Mouse (Mus musculus) ES-Bruce4 (cell line): ENCODE measurements at regions not wholly inside any gene's neighbourhood (a gene's known extent, or its start where the extent isn't known, plus 50 kb on each side); places are given as distances from the start of the nearest gene placed in this dataset.

ENCODE experiments used
- CTCF ChIP-seq: IDR thresholded peaks from one replicate; pipeline ENCODE4 v1.8.1; 2011; ENCODE audit warnings: low read depth, low read length
- EP300 ChIP-seq: IDR thresholded peaks from 2 replicates; pipeline ENCODE4 v1.6.1; 2011; ENCODE audit warnings: low read depth, low read length; ENCODE audit not compliant: insufficient read depth
- POLR2A ChIP-seq: IDR thresholded peaks from one replicate; pipeline ENCODE4 v1.8.1; 2011; ENCODE audit warnings: low read length; ENCODE audit not compliant: insufficient read depth

DNA sequence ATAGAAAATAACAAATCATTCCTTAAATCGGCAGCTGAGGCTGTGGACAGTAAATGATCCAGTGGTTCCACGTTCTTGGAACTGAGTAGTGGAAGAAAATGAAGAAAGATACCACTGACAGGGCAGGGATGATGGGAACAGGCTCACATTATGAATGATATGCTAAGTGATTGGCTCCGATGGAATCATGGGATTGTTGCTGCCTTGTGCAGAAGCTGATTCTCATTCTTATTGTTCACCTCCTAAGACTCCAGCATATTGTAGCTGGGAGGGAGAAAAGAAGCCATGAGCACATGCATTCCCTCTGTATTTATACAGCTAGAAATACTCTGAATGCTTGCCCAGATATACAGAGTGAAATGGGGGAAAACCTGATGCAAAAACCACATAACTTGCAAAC, 777.3 kb upstream of the Gm8797 start:
- no peak for TF ChIP-seq POLR2A
- TF ChIP-seq CTCF: no peak
- no peak for TF ChIP-seq EP300
